Mouse (Mus musculus) midbrain, embryonic 11.5 days (tissue): ENCODE measurements around the gene Plbd2. TPM values are rescaled to one million over a fixed set of nuclear protein-coding genes. Genes with fewer than 3 reads are reported as not detected.

Experiments
- ATAC-seq: fragments of 200-750 bp; cut with Nextera tagmentation; 2 replicates; pipeline ENCODE4 v1.8.0; 2017; ENCODE audit warnings: moderate TSS enrichment, moderate library complexity; ENCODE audit not compliant: low FRiP score
- DNase-seq: peaks from one replicate; pipeline ENCODE4 v3.0.0; 2015; ENCODE audit warnings: low spot score; ENCODE audit errors: missing footprints
- H3K27ac ChIP-seq: fragments of 300-500 bp; sonication (generic); 2 replicates; pipeline ENCODE4 v1.5.1; 2014; ENCODE audit warnings: low read depth, low read length
- H3K27me3 ChIP-seq: fragments of 300-500 bp; sonication (generic); 2 replicates; pipeline ENCODE4 v1.6.1; 2014; ENCODE audit warnings: mild to moderate bottlenecking, low read length, moderate library complexity, mixed read lengths; ENCODE audit not compliant: control insufficient read depth, insufficient read depth
- H3K36me3 ChIP-seq: fragments of 300-500 bp; sonication (generic); 2 replicates; pipeline ENCODE4 v1.6.1; 2014; ENCODE audit warnings: mild to moderate bottlenecking, low read length, moderate library complexity, mixed read lengths; ENCODE audit not compliant: control insufficient read depth, insufficient read depth
- H3K4me1 ChIP-seq: fragments of 300-500 bp; sonication (generic); 2 replicates; pipeline ENCODE4 v1.6.1; 2014; ENCODE audit warnings: low read length; ENCODE audit not compliant: control insufficient read depth, insufficient read depth
- H3K4me2 ChIP-seq: fragments of 300-500 bp; sonication (generic); 2 replicates; pipeline ENCODE4 v1.6.1; 2014; ENCODE audit warnings: mild to moderate bottlenecking, moderate library complexity
- H3K4me3 ChIP-seq: fragments of 300-500 bp; sonication (generic); 2 replicates; pipeline ENCODE4 v1.5.1; 2014; ENCODE audit warnings: low read depth, low read length
- H3K9ac ChIP-seq: fragments of 300-500 bp; sonication (generic); 2 replicates; pipeline ENCODE4 v1.6.1; 2014; ENCODE audit warnings: low read length
- H3K9me3 ChIP-seq: fragments of 300-500 bp; sonication (generic); 2 replicates; pipeline ENCODE4 v1.6.1; 2016; ENCODE audit warnings: low read length; ENCODE audit not compliant: control insufficient read depth
- WGBS: fragments of 180-500 bp; shearing (Covaris S2); extraction: QIAGEN DNeasy Blood & Tissue Kit; methylation state at CpG from one replicate; pipeline ENCODE4 v1.1.7; 2014; 5-methylcytosine and 5-hydroxymethylcytosine counted together
- polyA plus RNA-seq: library from polyadenylated mRNA; unstranded; fragments of >200 nt; fragmentation: Nextera tagmentation; extraction: Ambion mirVana; gene quantifications from 2 replicates; pipeline ENCODE4 v1.2.1, GENCODE M21; 2014

Gene Plbd2
- 20.2 and 21.9 TPM in 2 replicates for polyA plus RNA-seq

- H3K4me1 ChIP-seq: peaks cover 11% of the 10 kb centered on the region
- no peaks in the 10 kb centered on the region; the same call in 1 of the 2 replicates for H3K36me3 ChIP-seq
- H3K9ac ChIP-seq: peak within 1 kb of the TSS; percentile 90
- peak; percentile 81 for ATAC-seq
- H3K4me2 ChIP-seq: peak within 1 kb of the TSS; percentile 94
- H3K4me3 ChIP-seq: peak within 1 kb of the TSS; percentile 85
- H3K9me3 ChIP-seq: no peaks in the 10 kb centered on the region
- no peak within 1 kb of the TSS for H3K27ac ChIP-seq
- under 1% methylated on average over 53 of the region's 55 CpGs for WGBS
- peak; percentile 100 for DNase-seq
- no peaks in the 10 kb centered on the region for H3K27me3 ChIP-seq
Observed at GRCm38 (mm10) chr5:120503144-120503795, at the start of gene Plbd2. Plbd2 (minus strand) TSS chr5:120503625.

- Histone ChIP-seq H3K27ac (no peak overlapping the region), H3K27me3 (no peaks in the 10 kb centered on the region), H3K4me2 (no peak overlapping the region), H3K4me3 (no peak overlapping the region), H3K9ac (no peak overlapping the region), H3K36me3 (no peaks in the 10 kb centered on the region), H3K4me1 (no peaks in the 10 kb centered on the region), H3K9me3 (no peaks in the 10 kb centered on the region)
- WGBS: 96% methylated on average over 5 of the region's 5 CpGs
- ATAC-seq: no peak
- no peak for DNase-seq
Observed at GRCm38 (mm10) chr5:120550673-120551072, 47.2 kb upstream of the Plbd2 start.

- no peaks in the 10 kb centered on the region for H3K36me3 ChIP-seq
Observed at GRCm38 (mm10) chr5:120550137-120550536, 46.7 kb upstream of the Plbd2 start.

GRCm38 (mm10) chr5:120548236-120548850 lies 44.9 kb upstream of the Plbd2 start:
- H3K36me3 ChIP-seq: no peaks in the 10 kb centered on the region
- H3K27me3 ChIP-seq: no peaks in the 10 kb centered on the region
- DNase-seq (no peak), ATAC-seq (no peak)
- 72% methylated on average over 11 of the region's 11 CpGs for WGBS
- no peaks in the 10 kb centered on the region for H3K9me3 ChIP-seq
- H3K4me1 ChIP-seq: no peaks in the 10 kb centered on the region
- H3K27ac ChIP-seq: no peak overlapping the region
- no peak overlapping the region for H3K9ac ChIP-seq
- H3K4me3 ChIP-seq: no peak overlapping the region
- no peak overlapping the region for H3K4me2 ChIP-seq

More at GRCm38 (mm10) chr5:120550137-120550536, 46.7 kb upstream of the Plbd2 start:
- Histone ChIP-seq H3K9me3 (no peaks in the 10 kb centered on the region), H3K4me2 (no peak overlapping the region), H3K27ac (no peak overlapping the region), H3K4me1 (no peaks in the 10 kb centered on the region), H3K27me3 (no peaks in the 10 kb centered on the region), H3K4me3 (no peak overlapping the region), H3K9ac (no peak overlapping the region)
- ATAC-seq (no peak), DNase-seq (no peak)
- 82% methylated on average over 5 of the region's 5 CpGs for WGBS

- 68% methylated on average over 5 of the region's 5 CpGs for WGBS
- no peaks in the 10 kb centered on the region for H3K4me1 ChIP-seq
- no peaks in the 10 kb centered on the region for H3K36me3 ChIP-seq
- ATAC-seq (no peak), DNase-seq (no peak)
- H3K27ac ChIP-seq: no peak overlapping the region
- H3K9ac ChIP-seq: no peak overlapping the region
- H3K9me3 ChIP-seq: no peaks in the 10 kb centered on the region
- no peak overlapping the region for H3K4me2 ChIP-seq
- H3K4me3 ChIP-seq: no peak overlapping the region
- H3K27me3 ChIP-seq: no peaks in the 10 kb centered on the region
Observed at GRCm38 (mm10) chr5:120536632-120537031, 33.2 kb upstream of the Plbd2 start.

GRCm38 (mm10) chr5:120536046-120536445 lies 32.6 kb upstream of the Plbd2 start:
- no peak overlapping the region for H3K4me3 ChIP-seq
- H3K36me3 ChIP-seq: no peaks in the 10 kb centered on the region
- H3K4me2 ChIP-seq: no peak overlapping the region
- ATAC-seq: no peak
- no peak for DNase-seq
- H3K27ac ChIP-seq: no peak overlapping the region
- H3K9me3 ChIP-seq: no peaks in the 10 kb centered on the region
- H3K4me1 ChIP-seq: no peaks in the 10 kb centered on the region
- H3K27me3 ChIP-seq: no peaks in the 10 kb centered on the region
- H3K9ac ChIP-seq: no peak overlapping the region
- WGBS: 84% methylated on average over 13 of the region's 13 CpGs

- no peak for DNase-seq
- Histone ChIP-seq H3K27me3 (no peaks in the 10 kb centered on the region), H3K27ac (no peak overlapping the region), H3K4me2 (no peak overlapping the region), H3K9ac (no peak overlapping the region), H3K9me3 (no peaks in the 10 kb centered on the region), H3K4me3 (no peak overlapping the region), H3K36me3 (no peaks in the 10 kb centered on the region), H3K4me1 (no peaks in the 10 kb centered on the region)
- WGBS: 60% methylated on average over 2 of the region's 2 CpGs
- ATAC-seq: no peak
Observed at GRCm38 (mm10) chr5:120534686-120535075, 31.3 kb upstream of the Plbd2 start.

GRCm38 (mm10) chr5:120534071-120534685 lies 30.8 kb upstream of the Plbd2 start:
- Histone ChIP-seq H3K36me3 (no peaks in the 10 kb centered on the region), H3K27ac (no peak overlapping the region), H3K4me2 (no peak overlapping the region), H3K9ac (no peak overlapping the region), H3K4me1 (no peaks in the 10 kb centered on the region), H3K9me3 (no peaks in the 10 kb centered on the region), H3K27me3 (no peaks in the 10 kb centered on the region), H3K4me3 (no peak overlapping the region)
- WGBS: 75% methylated on average over 15 of the region's 15 CpGs
- DNase-seq (no peak), ATAC-seq (no peak)

GRCm38 (mm10) chr5:120531631-120532030 lies 28.2 kb upstream of the Plbd2 start:
- no peak overlapping the region for H3K9ac ChIP-seq
- ATAC-seq (no peak), DNase-seq (no peak)
- no peak overlapping the region for H3K4me2 ChIP-seq
- no peaks in the 10 kb centered on the region for H3K36me3 ChIP-seq
- H3K4me3 ChIP-seq: no peak overlapping the region
- H3K4me1 ChIP-seq: no peaks in the 10 kb centered on the region
- no peaks in the 10 kb centered on the region for H3K27me3 ChIP-seq
- no peak overlapping the region for H3K27ac ChIP-seq
- 88% methylated on average over 8 of the region's 8 CpGs for WGBS
- H3K9me3 ChIP-seq: no peaks in the 10 kb centered on the region
